Mouse (Mus musculus) hindbrain, embryonic 16.5 days (tissue): Measurements from ENCODE around the gene 2010111I01Rik. TPM values are rescaled to one million over a fixed set of nuclear protein-coding genes. Genes with fewer than 3 reads are reported as not detected.
A peak's percentile ranks its signal among the peaks of the same experiment; 100 is the strongest.
"Not testable (repeated sequence)": the region's sequence is repeated elsewhere in the genome, so short reads cannot be mapped to it uniquely, and the experiment has no call there.

Experiments
- ATAC-seq: fragments of 200-750 bp; cut with Nextera tagmentation; 2 replicates; pipeline ENCODE4 v1.8.0; 2017; ENCODE audit warnings: moderate TSS enrichment, moderate library complexity
- H3K27ac ChIP-seq: fragments of 300-500 bp; sonication (generic); 2 replicates; pipeline ENCODE4 v1.5.1; 2014; ENCODE audit warnings: low read depth, mild to moderate bottlenecking, control low read depth, low read length, moderate library complexity
- H3K27me3 ChIP-seq: fragments of 300-500 bp; sonication (generic); replicated peaks from 2 replicates; pipeline ENCODE4 v1.6.1; 2014; ENCODE audit warnings: low read length; ENCODE audit not compliant: control insufficient read depth, insufficient read depth
- H3K36me3 ChIP-seq: fragments of 300-500 bp; sonication (generic); 2 replicates; pipeline ENCODE4 v1.6.1; 2014; ENCODE audit warnings: mild to moderate bottlenecking, low read length, moderate library complexity, mixed read lengths; ENCODE audit not compliant: control insufficient read depth, insufficient read depth
- H3K4me1 ChIP-seq: fragments of 300-500 bp; sonication (generic); 2 replicates; pipeline ENCODE4 v1.6.1; 2014; ENCODE audit warnings: low read depth, low read length; ENCODE audit not compliant: control insufficient read depth, insufficient read depth
- H3K4me2 ChIP-seq: fragments of 300-500 bp; sonication (generic); 2 replicates; pipeline ENCODE4 v1.6.1; 2014; ENCODE audit warnings: mild to moderate bottlenecking, low read length, control low read depth, moderate library complexity
- H3K4me3 ChIP-seq: fragments of 300-500 bp; sonication (generic); 2 replicates; pipeline ENCODE4 v1.5.1; 2014; ENCODE audit warnings: mild to moderate bottlenecking, low read length, control low read depth, moderate library complexity
- H3K9ac ChIP-seq: fragments of 300-500 bp; sonication (generic); 2 replicates; pipeline ENCODE4 v1.6.1; 2014; ENCODE audit warnings: low read depth, mild to moderate bottlenecking, control low read depth, low read length, moderate library complexity
- H3K9me3 ChIP-seq: fragments of 300-500 bp; sonication (generic); 2 replicates; pipeline ENCODE4 v1.6.1; 2014; ENCODE audit warnings: mild to moderate bottlenecking, low read length, moderate library complexity; ENCODE audit not compliant: control insufficient read depth
- WGBS: fragments of 180-500 bp; shearing (Covaris S2); extraction: QIAGEN DNeasy Blood & Tissue Kit; methylation state at CpG from one replicate; pipeline ENCODE4 v1.1.7; 2014; 5-methylcytosine and 5-hydroxymethylcytosine counted together
- polyA plus RNA-seq: library from polyadenylated mRNA; unstranded; fragments of >200 nt; fragmentation: Nextera tagmentation; extraction: Ambion mirVana; gene quantifications from 2 replicates; pipeline ENCODE4 v1.2.1, GENCODE M21; 2015

The 2010111I01Rik gene
- polyA plus RNA-seq, 1 experiment from 2014 or later: 28.6 TPM

- no peak overlapping the region for H3K4me2 ChIP-seq
- ATAC-seq: no peak
- no peaks in the 10 kb centered on the region for H3K36me3 ChIP-seq
- H3K27ac ChIP-seq: no peak overlapping the region
- H3K9me3 ChIP-seq: no peaks in the 10 kb centered on the region
- WGBS: 80% methylated on average over 5 of the region's 5 CpGs
- H3K9ac ChIP-seq: no peak overlapping the region
- no peaks in the 10 kb centered on the region for H3K27me3 ChIP-seq
- H3K4me3 ChIP-seq: no peak overlapping the region
- H3K4me1 ChIP-seq: no peaks in the 10 kb centered on the region
These were observed 381.0 kb downstream of the 2010111I01Rik start for GRCm38 (mm10) chr13:63345476-63346225.

- H3K4me3 ChIP-seq: no peak overlapping the region
- no peak overlapping the region for H3K9ac ChIP-seq
- H3K27me3 ChIP-seq: no peaks in the 10 kb centered on the region
- H3K9me3 ChIP-seq: no peaks in the 10 kb centered on the region
- no peaks in the 10 kb centered on the region for H3K4me1 ChIP-seq
- WGBS: 91% methylated on average over 2 of the region's 2 CpGs
- H3K4me2 ChIP-seq: no peak overlapping the region
- ATAC-seq: no peak
- H3K36me3 ChIP-seq: no peaks in the 10 kb centered on the region
- H3K27ac ChIP-seq: no peak overlapping the region
These were observed 382.9 kb downstream of the 2010111I01Rik start for GRCm38 (mm10) chr13:63347639-63348038.

DNA sequence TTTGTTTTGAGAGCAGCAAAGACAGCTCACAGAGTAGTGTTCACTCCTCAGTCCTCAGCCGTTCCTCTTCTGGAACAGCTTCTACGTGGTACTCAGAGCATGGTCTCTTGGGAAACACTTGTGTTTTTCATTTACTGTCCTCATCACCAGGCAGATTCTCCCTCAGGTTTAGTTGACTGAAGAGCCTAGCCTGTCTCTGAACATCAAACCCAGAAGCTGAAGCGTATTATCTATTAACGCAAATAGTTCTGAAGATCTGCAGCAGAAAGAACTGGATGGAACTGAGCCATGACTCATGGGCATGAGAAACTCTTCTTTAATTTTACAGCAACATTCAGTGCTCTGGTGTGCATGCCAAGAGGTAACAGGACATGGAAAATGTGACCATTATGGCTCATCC is 385.4 kb downstream of the 2010111I01Rik start:
- Histone ChIP-seq H3K27ac (no peak overlapping the region), H3K27me3 (no peaks in the 10 kb centered on the region), H3K9ac (no peak overlapping the region), H3K4me2 (no peak overlapping the region), H3K4me1 (no peaks in the 10 kb centered on the region), H3K9me3 (no peaks in the 10 kb centered on the region), H3K4me3 (no peak overlapping the region), H3K36me3 (no peaks in the 10 kb centered on the region)
- ATAC-seq: no peak
- 87% methylated on average over 4 of the region's 4 CpGs for WGBS

DNA sequence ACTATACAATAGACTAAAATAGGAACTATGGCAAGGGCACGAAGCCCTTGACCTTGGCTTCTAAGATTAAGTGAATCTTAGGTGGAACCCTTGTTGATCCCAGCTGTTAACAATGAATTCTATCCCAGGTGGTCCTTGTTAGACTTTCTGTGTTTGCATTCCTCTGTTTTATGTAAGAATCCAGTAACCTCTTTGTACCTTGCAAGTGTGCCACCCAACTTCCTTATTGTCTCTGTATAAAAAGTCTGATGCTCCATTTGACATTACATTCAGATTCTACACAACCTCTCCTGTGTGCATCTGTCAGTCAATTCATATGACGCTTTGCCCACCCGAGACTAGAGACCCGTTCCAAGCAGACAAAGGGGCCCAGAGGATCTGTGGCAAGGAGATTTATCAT is 388.6 kb downstream of the 2010111I01Rik start:
- ATAC-seq, H3K9ac ChIP-seq: not testable (repeated sequence)
- WGBS: 87% methylated on average over 4 of the region's 4 CpGs

GRCm38 (mm10) chr13:63356101-63356500 is 391.4 kb downstream of the 2010111I01Rik start:
- Histone ChIP-seq H3K4me2 (no peak overlapping the region), H3K4me1 (no peaks in the 10 kb centered on the region), H3K27ac (no peak overlapping the region), H3K9me3 (no peaks in the 10 kb centered on the region), H3K36me3 (no peaks in the 10 kb centered on the region), H3K4me3 (no peak overlapping the region), H3K9ac (no peak overlapping the region), H3K27me3 (no peaks in the 10 kb centered on the region)
- no peak for ATAC-seq
- 96% methylated on average over 4 of the region's 4 CpGs for WGBS

More for the DNA sequence above, 388.6 kb downstream of the 2010111I01Rik start:
- H3K4me3 ChIP-seq, H3K4me2 ChIP-seq, H3K27me3 ChIP-seq, H3K27ac ChIP-seq, H3K9me3 ChIP-seq, H3K4me1 ChIP-seq, H3K36me3 ChIP-seq: not testable (repeated sequence)

DNA sequence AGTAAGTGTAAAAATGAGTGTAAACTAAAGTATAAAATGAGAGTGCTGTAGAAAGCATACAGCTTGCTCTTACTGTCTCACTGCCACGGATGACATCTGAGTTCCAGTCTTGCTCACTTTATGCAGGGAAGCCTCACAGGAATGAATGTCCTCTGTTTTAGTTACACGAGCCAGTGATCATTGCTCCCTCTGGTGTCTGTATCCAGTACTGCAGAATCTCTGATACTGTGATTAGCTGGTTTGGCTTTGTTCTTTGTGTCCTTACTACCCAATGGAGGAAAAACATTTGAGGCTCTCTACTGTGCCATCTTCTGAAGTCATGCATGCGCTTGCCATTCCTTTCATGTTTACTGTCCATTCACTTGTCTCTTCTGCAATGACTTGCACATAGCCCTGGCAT is 391.9 kb downstream of the 2010111I01Rik start:
- no peak overlapping the region for H3K9ac ChIP-seq
- no peaks in the 10 kb centered on the region for H3K36me3 ChIP-seq
- no peaks in the 10 kb centered on the region for H3K27me3 ChIP-seq
- H3K27ac ChIP-seq: no peak overlapping the region
- H3K4me2 ChIP-seq: no peak overlapping the region
- no peak overlapping the region for H3K4me3 ChIP-seq
- peak; percentile 68 for ATAC-seq
- no peaks in the 10 kb centered on the region for H3K9me3 ChIP-seq
- WGBS: 34% methylated on average over 3 of the region's 3 CpGs
- H3K4me1 ChIP-seq: no peaks in the 10 kb centered on the region

GRCm38 (mm10) chr13:63359393-63359792 is 394.7 kb downstream of the 2010111I01Rik start:
- Histone ChIP-seq H3K9me3 (no peaks in the 10 kb centered on the region), H3K4me1 (no peaks in the 10 kb centered on the region), H3K4me2 (no peak overlapping the region), H3K36me3 (no peaks in the 10 kb centered on the region), H3K27ac (no peak overlapping the region), H3K4me3 (no peak overlapping the region), H3K9ac (no peak overlapping the region), H3K27me3 (no peaks in the 10 kb centered on the region)
- 87% methylated on average over 4 of the region's 4 CpGs for WGBS
- no peak for ATAC-seq

DNA sequence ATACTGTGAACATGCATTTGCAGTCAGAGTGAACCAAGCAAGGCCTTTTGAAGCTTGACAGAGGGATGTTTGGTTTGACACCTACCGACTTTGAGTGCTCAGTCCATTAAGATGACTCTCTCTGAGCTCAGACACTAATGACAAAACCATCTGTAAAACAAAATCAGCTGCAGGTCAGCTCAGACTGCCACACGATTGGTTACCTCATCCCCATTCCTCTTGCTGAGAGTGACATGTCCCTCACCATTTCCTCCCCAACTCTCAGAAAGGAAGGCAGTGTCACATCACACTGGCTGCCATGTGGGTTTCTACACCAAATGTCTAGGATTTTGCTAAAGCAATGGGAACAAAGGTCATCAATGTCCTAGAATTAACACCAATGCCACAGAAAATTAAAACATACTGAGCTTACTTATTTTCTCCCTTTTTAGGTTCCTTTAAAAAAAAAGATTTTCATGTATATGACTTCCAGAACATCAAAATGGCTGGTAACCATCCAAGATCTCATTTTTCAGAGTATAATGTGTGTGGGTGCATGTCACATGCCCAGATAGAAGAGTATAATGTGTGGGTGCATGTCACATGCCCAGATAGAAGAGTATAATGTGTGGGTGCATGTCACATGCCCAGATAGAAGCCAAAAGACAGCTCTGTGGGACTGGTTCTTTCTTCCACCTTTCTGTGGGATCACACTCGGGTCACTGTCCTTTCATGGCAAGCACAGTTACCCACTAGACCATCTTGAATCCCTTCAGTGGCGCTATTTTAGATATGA is 395.6 kb downstream of the 2010111I01Rik start:
- Histone ChIP-seq H3K4me3 (no peak overlapping the region), H3K4me2 (no peak overlapping the region), H3K9ac (no peak overlapping the region), H3K9me3 (no peaks in the 10 kb centered on the region), H3K36me3 (no peaks in the 10 kb centered on the region), H3K4me1 (no peaks in the 10 kb centered on the region), H3K27me3 (no peaks in the 10 kb centered on the region), H3K27ac (no peak overlapping the region)
- no peak for ATAC-seq
- 85% methylated on average over 4 of the region's 4 CpGs for WGBS

- ATAC-seq: no peak
- H3K4me3 ChIP-seq: no peak overlapping the region
- 95% methylated on average over 3 of the region's 3 CpGs for WGBS
- no peak overlapping the region for H3K27ac ChIP-seq
- no peaks in the 10 kb centered on the region for H3K4me1 ChIP-seq
- no peak overlapping the region for H3K9ac ChIP-seq
- H3K36me3 ChIP-seq: no peaks in the 10 kb centered on the region
- no peaks in the 10 kb centered on the region for H3K9me3 ChIP-seq
- no peak overlapping the region for H3K4me2 ChIP-seq
- H3K27me3 ChIP-seq: no peaks in the 10 kb centered on the region
These were observed 397.1 kb downstream of the 2010111I01Rik start for GRCm38 (mm10) chr13:63361755-63362154.
